Mouse (Mus musculus) gastrocnemius, postnatal 14 days (tissue): ENCODE measurements around the gene Trib2. TPM values are rescaled to one million over a fixed set of nuclear protein-coding genes. Genes with fewer than 3 reads are reported as not detected.

ENCODE experiments used
- DNase-seq: peaks from one replicate; pipeline ENCODE4 v3.0.0; 2021; ENCODE audit warnings: mixed read lengths
- intact Hi-C: fragments of 180-260 bp; cut with DNase I; formaldehyde crosslinking; loops from one replicate; pipeline ENCODE4 v1.15.1; 2025; ENCODE audit warnings: low total_unique reads
- long read RNA-seq, 2 experiments: library from polyadenylated mRNA; stranded (forward); transcript quantifications; one replicate each; pipeline ENCODE4 v2.0.0; 2021
- total RNA-seq, 2 experiments: library from RNA; stranded (reverse); gene quantifications; 2 replicates each; pipeline ENCODE4 v1.2.3; 2021

The Trib2 gene
- total RNA-seq, result 10 to 100 TPM; 14.2 to 23.0 TPM
- long read RNA-seq, experiment 1, full-length matches to known transcripts, result 6 of 9 reads
- long read RNA-seq, experiment 1, partial matches to known transcripts, result 1 of 9 reads
- long read RNA-seq, experiment 1, other reads (novel, unspliced or antisense), result 2 of 9 reads
- long read RNA-seq, experiment 2, full-length matches to known transcripts, result 23 of 29 reads
- long read RNA-seq, experiment 2, partial matches to known transcripts, result 4 of 29 reads
- long read RNA-seq, experiment 2, other reads (novel, unspliced or antisense), result 2 of 29 reads

DNA sequence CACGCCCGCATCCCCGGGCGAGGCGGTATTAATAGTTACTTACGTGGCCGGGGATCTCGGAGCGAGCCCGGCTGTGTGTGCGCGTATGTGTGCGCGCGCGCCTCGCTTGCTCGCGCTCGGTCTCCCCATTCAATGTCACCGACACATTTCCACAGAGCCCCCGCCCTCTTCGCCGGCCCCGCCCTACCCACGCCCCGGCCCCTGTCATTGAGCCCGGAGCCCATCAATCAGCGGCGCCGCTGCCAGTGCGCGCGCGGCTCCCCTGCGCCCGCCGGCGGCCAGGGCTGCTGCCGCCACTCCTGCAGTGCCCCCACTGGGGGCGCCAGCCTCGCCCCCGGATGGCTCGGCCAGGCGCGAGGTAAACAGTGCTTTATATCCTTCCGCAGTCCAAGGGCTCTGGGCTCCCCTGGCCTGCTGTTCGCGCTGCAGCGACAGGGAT lies at the start of gene Trib2:
Trib2 (minus strand) TSS at position 183 of the 439 bp plus-strand sequence.
- intact Hi-C loops, result loop anchor here (5.0 kb wide), 1 partner anchor 696 kb away; no protein-coding TSS in a partner anchor
- peak; percentile 94 for DNase-seq

DNA sequence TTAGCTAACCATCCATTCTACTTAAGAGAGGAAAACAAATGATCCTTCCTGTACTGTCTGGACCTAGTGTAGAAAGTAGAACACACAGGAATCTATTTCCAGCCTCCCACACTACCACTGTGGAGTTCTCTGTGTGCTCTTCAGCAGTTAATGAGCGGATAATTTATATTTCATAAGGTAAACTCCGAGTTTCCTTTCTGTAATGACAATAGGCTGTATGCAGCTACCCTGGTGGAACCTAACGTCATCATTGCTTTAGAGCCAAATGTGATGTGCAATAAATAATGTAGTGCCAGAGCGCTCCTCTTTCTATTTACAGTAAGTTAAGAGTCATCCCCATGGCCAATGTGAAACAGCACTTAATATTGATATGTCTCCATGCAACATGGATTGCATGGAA lies 41.3 kb upstream of the Trib2 start:
- DNase-seq, result no peak
- intact Hi-C loops, result no loop called here

- intact Hi-C loops, result no loop called here
- no peak for DNase-seq
Measured at GRCm38 (mm10) chr12:15855891-15856290, 39.2 kb upstream of the Trib2 start.

- intact Hi-C loops, result no loop called here
- no peak for DNase-seq
Measured at GRCm38 (mm10) chr12:15852781-15853180, 36.1 kb upstream of the Trib2 start.

DNA sequence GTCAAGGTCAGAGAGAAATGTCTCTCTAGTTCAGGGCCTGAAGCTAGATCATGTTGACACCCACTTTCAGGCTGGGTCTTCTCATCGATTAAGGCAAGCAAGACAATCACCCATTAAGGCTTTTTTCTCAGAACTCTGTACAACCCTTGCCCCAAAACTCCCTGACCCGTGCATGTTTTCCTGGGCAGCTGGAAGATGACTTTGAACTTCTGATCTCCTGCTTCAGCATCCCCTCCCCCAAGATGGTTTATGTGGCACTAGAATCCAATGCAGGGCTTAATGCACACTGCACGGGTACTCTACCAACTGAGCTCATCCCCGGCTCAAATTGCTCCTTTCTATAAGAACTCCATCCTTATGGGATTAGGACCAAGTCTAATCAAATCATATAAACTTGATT lies 35.3 kb upstream of the Trib2 start:
- intact Hi-C loops, result no loop called here
- DNase-seq, result no peak

DNA sequence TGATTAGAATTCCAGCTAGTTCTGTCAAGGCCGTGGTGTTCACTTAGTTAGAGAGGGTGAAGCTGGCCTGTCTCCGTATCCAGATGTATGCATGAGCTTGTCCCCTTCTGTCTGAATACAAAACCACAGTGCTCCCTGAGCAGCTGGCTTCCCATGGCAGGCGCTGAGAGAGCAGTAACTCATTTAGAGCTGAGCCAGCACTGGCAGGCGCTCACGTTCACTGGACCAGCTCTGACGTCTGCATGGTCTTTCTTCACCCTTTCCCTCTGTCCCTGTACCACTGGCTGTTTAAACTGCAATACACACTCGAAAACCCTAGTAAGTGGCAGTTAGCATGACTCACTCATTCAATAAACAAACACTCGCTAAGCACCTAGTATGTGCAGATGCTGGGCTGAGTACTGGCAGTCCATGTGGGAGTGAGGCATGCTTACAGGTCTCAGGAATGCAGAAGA lies 33.7 kb upstream of the Trib2 start:
- intact Hi-C loops, result no loop called here
- peak; percentile 69 for DNase-seq

- peak; percentile 66 for DNase-seq
- intact Hi-C loops, result no loop called here
Measured at GRCm38 (mm10) chr12:15849861-15850294, 33.2 kb upstream of the Trib2 start.

- DNase-seq, result no peak
- intact Hi-C loops, result no loop called here
Measured at GRCm38 (mm10) chr12:15848391-15848790, 31.7 kb upstream of the Trib2 start.

- intact Hi-C loops, result no loop called here
- DNase-seq, result no peak
Measured at GRCm38 (mm10) chr12:15844701-15845100, 28.0 kb upstream of the Trib2 start.

DNA sequence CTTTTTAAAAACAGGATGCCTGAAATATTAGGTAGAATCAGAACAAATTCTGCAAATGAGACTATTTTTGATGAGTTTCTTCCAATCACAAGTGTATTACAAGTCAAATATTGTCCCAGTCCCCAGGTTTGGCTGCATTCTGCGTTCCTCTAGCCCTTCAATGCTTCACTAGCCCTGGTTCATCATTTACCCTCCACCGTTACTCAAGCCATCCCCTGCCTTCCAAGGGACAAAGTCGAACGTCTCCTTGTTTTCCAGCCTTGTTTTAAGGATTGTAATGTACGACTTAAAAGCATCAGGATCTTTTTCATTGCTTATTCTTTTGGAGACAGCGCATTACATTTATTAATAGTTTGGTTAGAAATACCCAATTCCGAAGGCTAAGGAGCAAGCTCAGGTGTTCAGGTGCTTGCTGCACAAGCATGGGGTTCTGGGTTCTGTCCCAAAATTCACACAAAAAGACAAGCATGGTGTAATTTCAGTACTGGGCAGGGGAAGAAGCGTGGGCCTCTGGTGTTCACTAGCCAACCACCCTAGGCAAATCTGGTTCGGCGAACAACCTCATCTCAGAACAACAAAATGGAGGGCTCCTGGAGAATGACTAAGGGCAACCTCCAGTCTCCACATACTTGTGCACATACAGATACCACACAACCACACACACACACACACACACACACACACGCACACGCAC lies 24.3 kb upstream of the Trib2 start:
- DNase-seq, result no peak
- intact Hi-C loops, result no loop called here

GRCm38 (mm10) chr12:15838201-15838600 lies 21.5 kb upstream of the Trib2 start:
- intact Hi-C loops, result no loop called here
- DNase-seq, result no peak

DNA sequence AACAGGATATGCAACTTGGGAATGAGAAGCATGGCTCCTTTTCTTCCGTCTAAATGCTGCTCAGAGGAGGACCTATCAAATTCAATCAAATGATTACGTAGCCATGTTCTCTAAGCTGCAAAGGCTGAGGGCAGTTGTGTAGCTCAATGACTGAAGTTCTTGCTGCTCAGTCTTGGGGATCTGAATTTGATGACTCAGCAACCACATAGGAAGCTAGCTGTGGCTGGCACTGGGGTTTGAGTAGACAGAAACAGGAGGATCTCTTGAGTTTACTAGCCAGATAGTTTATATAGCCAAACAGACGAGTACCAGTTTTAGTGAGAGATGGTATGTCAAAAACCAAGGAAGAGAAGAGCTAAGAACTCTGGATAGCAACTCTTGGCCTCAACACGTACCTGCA lies 20.8 kb upstream of the Trib2 start:
- intact Hi-C loops, result no loop called here
- no peak for DNase-seq

- intact Hi-C loops, result no loop called here
Measured at GRCm38 (mm10) chr12:15832674-15833052, 15.9 kb upstream of the Trib2 start.

DNA sequence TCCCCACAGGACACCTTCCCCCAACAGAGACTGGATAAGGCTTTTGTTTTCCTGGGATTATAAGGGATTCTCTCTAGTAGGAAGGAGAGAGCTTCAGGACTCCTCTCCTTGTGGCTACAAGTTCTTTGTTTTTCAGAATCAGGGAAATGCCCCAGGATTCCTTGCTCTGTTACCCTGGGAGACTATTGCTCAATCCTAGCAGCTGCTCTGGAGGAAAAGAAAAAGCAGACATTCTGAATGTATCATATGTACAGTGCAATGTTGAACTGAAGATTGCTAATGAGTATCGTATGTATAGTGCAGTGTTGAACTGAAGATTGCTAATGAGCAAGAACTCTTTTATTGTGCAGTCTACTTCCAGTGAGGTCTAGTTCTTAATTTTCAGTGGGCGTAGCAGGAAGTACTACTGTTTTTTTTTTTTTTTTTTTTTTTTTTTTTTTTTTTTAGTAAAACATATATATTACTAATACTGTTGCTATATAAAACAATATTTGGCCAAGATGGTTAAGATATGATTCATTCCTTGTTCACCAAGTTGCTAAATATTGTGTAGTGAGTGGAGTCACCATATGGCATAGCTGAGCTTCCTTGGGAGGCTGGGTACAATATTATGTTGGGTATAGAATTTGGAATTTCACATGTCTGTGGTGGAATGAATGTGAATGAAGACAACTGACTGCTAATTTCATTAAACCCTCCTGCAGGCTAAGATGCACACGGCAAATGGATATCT lies 15.4 kb upstream of the Trib2 start:
- intact Hi-C loops, result no loop called here

More at GRCm38 (mm10) chr12:15832674-15833052, 15.9 kb upstream of the Trib2 start:
- no peak for DNase-seq

GRCm38 (mm10) chr12:15830750-15831149 lies 14.0 kb upstream of the Trib2 start:
- intact Hi-C loops, result no loop called here
- DNase-seq, result no peak

More for the DNA sequence above, 15.4 kb upstream of the Trib2 start:
- DNase-seq, result no peak

GRCm38 (mm10) chr12:15828815-15829398 lies 12.2 kb upstream of the Trib2 start:
- intact Hi-C loops, result no loop called here
- no peak for DNase-seq

GRCm38 (mm10) chr12:15821019-15821418 lies 4.3 kb upstream of the Trib2 start:
- DNase-seq, result no peak
- intact Hi-C loops, result no loop called here

- intact Hi-C loops, result loop anchor here (5.0 kb wide), 1 partner anchor 695 kb away; no protein-coding TSS in a partner anchor
- DNase-seq, result no peak
Measured at GRCm38 (mm10) chr12:15817365-15817764, 643 bp upstream of the Trib2 start.

GRCm38 (mm10) chr12:15816254-15816605 lies 492 bp downstream of the Trib2 start:
- intact Hi-C loops, result loop anchor here (5.0 kb wide), 1 partner anchor 696 kb away; no protein-coding TSS in a partner anchor
- DNase-seq, result peak; percentile 55
